Mouse (Mus musculus) lung, postnatal 0 days (tissue): ENCODE data around the gene Tubal3. TPM values are rescaled to one million over a fixed set of nuclear protein-coding genes. Genes with fewer than 3 reads are reported as not detected.

Experiments used
- ATAC-seq: fragments of 200-750 bp; cut with Nextera tagmentation; 2 replicates; pipeline ENCODE4 v1.8.0; 2017; ENCODE audit warnings: moderate library complexity
- DNase-seq: peaks from one replicate; pipeline ENCODE4 v3.0.0-alpha.2; 2016; ENCODE audit warnings: low spot score
- H3K27ac ChIP-seq: fragments of 300-500 bp; sonication (generic); 2 replicates; pipeline ENCODE4 v1.5.1; 2014; ENCODE audit warnings: antibody characterized with exemption, mild to moderate bottlenecking, low read length, mixed read lengths
- H3K27me3 ChIP-seq: fragments of 300-500 bp; sonication (generic); replicated peaks from 2 replicates; pipeline ENCODE4 v1.6.1; 2014; ENCODE audit warnings: low read length, mixed read lengths; ENCODE audit not compliant: insufficient read depth
- H3K36me3 ChIP-seq: fragments of 300-500 bp; sonication (generic); 2 replicates; pipeline ENCODE4 v1.6.1; 2014; ENCODE audit warnings: low read length, mixed read lengths; ENCODE audit not compliant: insufficient read depth
- H3K4me1 ChIP-seq: fragments of 300-500 bp; sonication (generic); 2 replicates; pipeline ENCODE4 v1.6.1; 2014; ENCODE audit warnings: antibody characterized with exemption, low read depth, low read length, mixed read lengths; ENCODE audit not compliant: insufficient read depth
- H3K4me2 ChIP-seq: fragments of 300-500 bp; sonication (generic); replicated peaks from 2 replicates; pipeline ENCODE4 v1.6.1; 2014; ENCODE audit warnings: low read depth, mild to moderate bottlenecking, low read length, moderate library complexity, mixed read lengths
- H3K4me3 ChIP-seq: fragments of 300-500 bp; sonication (generic); 2 replicates; pipeline ENCODE4 v1.5.1; 2014; ENCODE audit warnings: low read depth, low read length
- H3K9ac ChIP-seq: fragments of 300-500 bp; sonication (generic); replicated peaks from 2 replicates; pipeline ENCODE4 v1.6.1; 2014; ENCODE audit warnings: low read depth, mild to moderate bottlenecking
- H3K9me3 ChIP-seq: fragments of 300-500 bp; sonication (generic); 2 replicates; pipeline ENCODE4 v1.6.1; 2016; ENCODE audit warnings: low read length, mixed read lengths
- CTCF ChIP-seq: IDR thresholded peaks from 2 replicates; pipeline ENCODE4 v1.5.1; 2016; ENCODE audit warnings: antibody characterized with exemption, mild to moderate bottlenecking
- EP300 ChIP-seq: IDR thresholded peaks from 2 replicates; pipeline ENCODE4 v1.6.1; 2016; ENCODE audit warnings: antibody characterized with exemption, mild to moderate bottlenecking, control low read depth
- WGBS: fragments of 180-500 bp; shearing (Covaris S2); extraction: QIAGEN DNeasy Blood & Tissue Kit; methylation state at CpG from one replicate; pipeline ENCODE4 v1.1.7; 2014; 5-methylcytosine and 5-hydroxymethylcytosine counted together
- polyA plus RNA-seq: library from polyadenylated mRNA; unstranded; fragments of >200 nt; fragmentation: Nextera tagmentation; extraction: Ambion mirVana; gene quantifications from 2 replicates; pipeline ENCODE4 v1.2.1, GENCODE M21; 2015

Tubal3 gene
- polyA plus RNA-seq, 1 experiment from 2014 or later = not detected

DNA sequence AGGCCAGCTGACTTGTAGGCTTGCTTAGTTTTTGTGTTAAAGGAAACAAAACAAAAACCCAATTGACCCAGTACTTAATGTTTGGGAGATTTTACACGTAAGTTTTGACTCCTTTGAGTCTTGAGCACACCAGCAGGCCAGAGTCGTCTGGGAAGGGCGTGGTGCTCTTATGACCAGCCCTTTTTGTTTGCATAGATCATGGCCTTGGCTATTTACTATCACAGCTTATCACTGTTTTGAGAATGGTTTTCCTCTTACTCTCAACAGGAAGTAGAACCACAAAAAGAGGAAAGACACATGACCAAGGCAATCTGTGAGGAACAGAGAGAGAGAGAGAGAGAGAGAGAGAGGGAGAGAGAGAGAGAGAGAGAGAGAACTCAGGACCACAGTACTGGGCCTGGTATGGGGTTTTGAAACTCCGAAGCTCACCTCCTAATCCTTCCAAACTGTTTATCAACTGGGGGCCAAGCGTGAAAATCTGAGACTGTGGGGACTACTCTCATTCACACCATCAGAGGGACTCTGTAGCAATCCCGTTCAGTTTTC, 10.8 kb upstream of the Tubal3 start:
- Histone ChIP-seq H3K9me3 (no peaks in the 10 kb centered on the region), H3K9ac (no peak overlapping the region), H3K27me3 (no peaks in the 10 kb centered on the region), H3K4me1 (peaks cover 4% of the 10 kb centered on the region; the same call in 1 of the 2 replicates), H3K36me3 (no peaks in the 10 kb centered on the region), H3K4me2 (no peak overlapping the region), H3K27ac (no peak overlapping the region), H3K4me3 (no peak overlapping the region)
- 0 out of 2 replicates have a peak, but pooled peaks have one; percentile 27 for TF ChIP-seq EP300
- TF ChIP-seq CTCF = no peak
- 52% methylated on average over 6 of the region's 6 CpGs for WGBS
- DNase-seq (peak; percentile 30), ATAC-seq (peak; percentile 47; the same call in 1 of the 2 replicates)

DNA sequence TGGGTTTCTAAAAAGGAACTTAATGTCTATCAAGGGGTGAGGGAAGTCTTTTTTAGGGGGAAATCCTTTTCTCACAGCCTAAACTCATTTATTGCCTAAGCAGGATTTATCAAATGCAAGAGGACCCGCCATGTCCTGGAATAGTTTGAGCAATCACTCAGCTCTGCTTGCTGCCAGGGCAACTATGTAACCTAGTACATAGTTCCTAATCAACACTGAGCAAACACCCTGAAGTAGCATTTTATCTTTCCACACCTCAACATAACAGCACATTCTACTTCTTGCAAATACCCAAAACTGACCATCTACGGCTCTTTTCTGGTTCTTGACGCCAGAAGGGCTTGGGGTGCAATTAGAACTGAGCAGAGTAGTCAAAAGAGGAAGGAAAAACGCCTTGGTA, 9.8 kb upstream of the Tubal3 start:
- Histone ChIP-seq H3K36me3 (no peaks in the 10 kb centered on the region), H3K27ac (peak overlapping the region; percentile 43; the same call in 1 of the 2 replicates), H3K9ac (no peak overlapping the region), H3K4me2 (no peak overlapping the region), H3K9me3 (no peaks in the 10 kb centered on the region), H3K4me1 (peaks cover 4% of the 10 kb centered on the region; the same call in 1 of the 2 replicates), H3K4me3 (no peak overlapping the region), H3K27me3 (no peaks in the 10 kb centered on the region)
- ATAC-seq (peak; percentile 97), DNase-seq (peak; percentile 88)
- 58% methylated on average over 4 of the region's 4 CpGs for WGBS
- TF ChIP-seq EP300 = peak; percentile 77
- TF ChIP-seq CTCF = no peak

DNA sequence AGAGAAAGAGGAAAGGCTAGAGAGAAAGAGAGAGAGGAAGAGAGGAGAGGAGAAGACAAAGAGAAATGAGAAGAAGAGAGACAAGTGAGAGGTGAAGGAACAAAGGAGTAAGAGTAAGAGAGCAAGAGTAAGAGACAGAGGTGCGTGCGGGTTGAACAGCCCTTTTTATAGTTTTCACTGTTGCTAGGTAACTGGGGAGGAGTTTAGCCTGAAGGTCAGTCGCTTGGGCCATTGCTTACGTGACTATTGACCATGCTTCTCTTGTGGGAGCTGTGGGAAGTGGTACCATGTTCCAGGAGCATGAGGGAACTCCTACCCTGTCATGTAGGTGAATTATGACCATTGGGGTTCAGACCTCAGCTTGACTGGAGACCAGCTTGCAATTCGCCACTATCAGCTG, 7.7 kb upstream of the Tubal3 start:
- no peaks in the 10 kb centered on the region for H3K27me3 ChIP-seq
- ATAC-seq (no peak), DNase-seq (no peak)
- no peaks in the 10 kb centered on the region for H3K36me3 ChIP-seq
- TF ChIP-seq CTCF (no peak), EP300 (no peak)
- no peak overlapping the region for H3K27ac ChIP-seq
- H3K4me3 ChIP-seq = no peak overlapping the region
- no peaks in the 10 kb centered on the region for H3K9me3 ChIP-seq
- WGBS = 93% methylated on average over 5 of the region's 5 CpGs
- H3K4me2 ChIP-seq = no peak overlapping the region
- H3K9ac ChIP-seq = no peak overlapping the region
- peaks cover 4% of the 10 kb centered on the region; the same call in 1 of the 2 replicates for H3K4me1 ChIP-seq

DNA sequence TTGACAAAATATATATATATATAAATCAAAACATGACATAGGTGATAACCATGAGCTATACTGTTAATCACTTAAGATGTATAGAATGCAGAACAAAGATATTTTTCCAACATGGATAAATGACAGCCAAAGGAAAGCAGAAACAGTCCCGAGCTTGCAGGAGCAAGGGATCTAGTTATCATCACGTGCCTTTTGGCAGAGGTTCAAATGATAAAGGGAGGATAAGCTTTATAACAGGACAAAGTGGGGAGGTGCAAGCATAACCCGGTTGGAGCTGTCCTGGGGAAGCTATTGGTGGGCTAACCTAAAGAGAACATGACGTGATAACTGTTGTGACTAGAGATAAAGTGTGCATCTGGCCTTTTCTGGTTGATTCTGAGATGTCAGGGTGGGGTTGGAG, 4.6 kb upstream of the Tubal3 start:
- Histone ChIP-seq H3K36me3 (no peaks in the 10 kb centered on the region), H3K9ac (no peak overlapping the region), H3K4me2 (no peak overlapping the region), H3K4me1 (peaks cover 2% of the 10 kb centered on the region; the same call in 1 of the 2 replicates), H3K9me3 (no peaks in the 10 kb centered on the region), H3K27me3 (no peaks in the 10 kb centered on the region), H3K4me3 (no peak overlapping the region), H3K27ac (no peak overlapping the region)
- WGBS = 60% methylated on average over 4 of the region's 4 CpGs
- DNase-seq (no peak), ATAC-seq (no peak)
- TF ChIP-seq CTCF = no peak

DNA sequence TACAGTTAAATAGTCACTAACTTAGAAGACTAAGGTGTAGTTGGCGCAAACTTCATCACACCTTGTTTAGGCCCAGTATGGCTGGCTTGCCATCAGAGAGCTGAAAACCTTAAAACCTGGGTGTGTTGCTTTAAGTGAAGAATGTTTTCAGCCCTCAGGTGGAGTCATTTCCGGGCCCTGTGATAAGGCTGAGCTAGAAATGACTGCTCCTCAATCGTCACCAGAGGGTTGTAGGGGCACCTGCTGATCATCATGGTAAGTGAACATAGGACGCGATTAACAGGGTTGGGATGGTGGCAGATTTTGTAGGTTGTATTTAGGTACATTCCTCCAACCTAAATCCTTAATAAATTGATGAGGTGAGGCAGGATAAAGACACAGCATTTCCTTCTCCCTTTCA, 6.4 kb downstream of the Tubal3 start:
- Histone ChIP-seq H3K27ac (no peak overlapping the region), H3K9me3 (no peaks in the 10 kb centered on the region), H3K4me1 (no peaks in the 10 kb centered on the region), H3K27me3 (no peaks in the 10 kb centered on the region), H3K36me3 (no peaks in the 10 kb centered on the region), H3K4me3 (no peak overlapping the region), H3K4me2 (no peak overlapping the region), H3K9ac (no peak overlapping the region)
- no peak for DNase-seq
- 73% methylated on average over 5 of the region's 5 CpGs for WGBS
- TF ChIP-seq EP300 = no peak
- no peak for TF ChIP-seq CTCF
- no peak for ATAC-seq

DNA sequence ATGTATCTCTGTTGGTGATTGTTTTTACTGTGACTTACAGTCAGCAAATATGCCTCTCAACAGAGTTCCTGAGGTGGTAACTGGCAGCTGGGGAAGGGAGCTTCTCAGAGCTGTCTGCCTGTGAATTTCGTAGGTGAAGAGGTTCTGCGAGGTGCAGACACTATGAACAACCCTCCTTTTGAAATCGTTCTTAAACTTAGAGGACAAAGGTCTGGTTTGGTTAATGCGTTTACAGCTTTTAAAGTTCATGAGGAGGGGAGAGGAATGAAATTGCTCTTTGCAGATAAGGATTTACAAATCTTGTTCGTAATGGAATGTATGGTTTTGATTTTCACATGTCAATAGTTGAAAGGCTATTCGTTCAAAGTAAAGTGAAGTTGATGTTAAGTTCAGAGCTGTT, 7.6 kb downstream of the Tubal3 start:
- Histone ChIP-seq H3K4me2 (no peak overlapping the region), H3K9ac (no peak overlapping the region), H3K4me1 (no peaks in the 10 kb centered on the region), H3K9me3 (no peaks in the 10 kb centered on the region), H3K36me3 (no peaks in the 10 kb centered on the region), H3K27me3 (no peaks in the 10 kb centered on the region), H3K4me3 (no peak overlapping the region), H3K27ac (no peak overlapping the region)
- TF ChIP-seq EP300 (no peak), CTCF (no peak)
- ATAC-seq (no peak), DNase-seq (no peak)
- WGBS = 66% methylated on average over 6 of the region's 6 CpGs

DNA sequence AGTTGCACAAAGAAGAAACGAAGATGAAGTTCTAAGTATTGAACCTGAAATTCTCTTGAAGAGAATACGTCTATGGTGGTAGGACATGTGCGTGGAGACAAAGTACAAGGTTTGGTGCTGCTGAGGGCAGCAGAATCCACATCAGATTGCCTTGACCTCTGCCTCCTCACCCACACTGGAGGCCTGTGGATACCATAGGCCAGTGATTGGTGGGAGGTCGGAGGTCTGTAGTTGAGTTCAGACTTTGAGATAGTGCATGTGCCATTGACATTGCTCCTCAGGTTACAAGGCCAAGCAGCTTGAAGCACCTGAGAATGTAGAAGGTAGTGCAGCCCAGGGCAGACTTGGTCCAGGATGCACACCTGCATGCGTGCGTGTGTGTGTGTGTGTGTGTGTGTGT, 8.0 kb downstream of the Tubal3 start:
- Histone ChIP-seq H3K4me1 (no peaks in the 10 kb centered on the region), H3K27me3 (no peaks in the 10 kb centered on the region), H3K9me3 (no peaks in the 10 kb centered on the region), H3K27ac (no peak overlapping the region), H3K36me3 (no peaks in the 10 kb centered on the region), H3K9ac (no peak overlapping the region), H3K4me3 (no peak overlapping the region), H3K4me2 (no peak overlapping the region)
- no peak for ATAC-seq
- 90% methylated on average over 6 of the region's 6 CpGs for WGBS
- no peak for DNase-seq
- TF ChIP-seq EP300 = no peak
- no peak for TF ChIP-seq CTCF
